Mouse (Mus musculus): Measurements from ENCODE around the gene Iscu.

GRCm38 (mm10) chr5:113734376-113734775, 38.2 kb upstream of the Iscu start:
- TF ChIP-seq POLR2A (IDR thresholded peaks at IDR 0.05; ENCODE audit: insufficient read depth, low read depth, low read length) (no peak), CTCF (IDR thresholded peaks at IDR 0.05; ENCODE audit: insufficient read depth, low read depth, low read length) (no peak)
